Mouse (Mus musculus) heart, embryonic 10.5 days (tissue): Measurements from ENCODE around the gene Elmo1. TPM values are rescaled to one million over a fixed set of nuclear protein-coding genes. Genes with fewer than 3 reads are reported as not detected.

Experiments
- DNase-seq: peaks from one replicate; pipeline ENCODE4 v3.0.0-alpha.2; 2017; ENCODE audit warnings: low spot score
- H3K27ac ChIP-seq: fragments of 300-500 bp; sonication (generic); 2 replicates; pipeline ENCODE4 v1.5.1; 2016; ENCODE audit warnings: mild to moderate bottlenecking
- H3K27me3 ChIP-seq: fragments of 300-500 bp; sonication (generic); 2 replicates; pipeline ENCODE4 v1.6.1; 2016; ENCODE audit warnings: mild to moderate bottlenecking; ENCODE audit not compliant: poor library complexity, insufficient read depth, severe bottlenecking
- H3K36me3 ChIP-seq: fragments of 300-500 bp; sonication (generic); 2 replicates; pipeline ENCODE4 v1.6.1; 2016; ENCODE audit warnings: mild to moderate bottlenecking, moderate library complexity
- H3K4me1 ChIP-seq: fragments of 300-500 bp; sonication (generic); 2 replicates; pipeline ENCODE4 v1.6.1; 2016; ENCODE audit warnings: mild to moderate bottlenecking
- H3K4me3 ChIP-seq: fragments of 300-500 bp; sonication (generic); 2 replicates; pipeline ENCODE4 v1.5.1; 2016; ENCODE audit warnings: mild to moderate bottlenecking, moderate library complexity
- H3K9me3 ChIP-seq: fragments of 300-500 bp; sonication (generic); 2 replicates; pipeline ENCODE4 v1.6.1; 2016; ENCODE audit warnings: mild to moderate bottlenecking, moderate library complexity
- WGBS: fragments of 180-500 bp; shearing (Covaris S2); methylation state at CpG from one replicate; pipeline ENCODE4 v1.1.7; 2016; 5-methylcytosine and 5-hydroxymethylcytosine counted together
- polyA plus RNA-seq: library from polyadenylated mRNA; unstranded; fragments of >200 nt; fragmentation: Nextera tagmentation; extraction: Ambion mirVana; gene quantifications from 2 replicates; pipeline ENCODE4 v1.2.1, GENCODE M21; 2016

The Elmo1 gene
- polyA plus RNA-seq, 1 experiment from 2014 or later: 9.4 TPM

GRCm38 (mm10) chr13:20585868-20586267 lies 495.5 kb downstream of the Elmo1 start:
- no peak for DNase-seq
- Histone ChIP-seq H3K9me3 (no peaks in the 10 kb centered on the region), H3K4me1 (no peaks in the 10 kb centered on the region), H3K4me3 (no peak overlapping the region), H3K27me3 (no peaks in the 10 kb centered on the region), H3K27ac (no peak overlapping the region), H3K36me3 (no peaks in the 10 kb centered on the region)
- 70% methylated on average over 4 of the region's 4 CpGs for WGBS

GRCm38 (mm10) chr13:20586462-20586861 lies 496.1 kb downstream of the Elmo1 start:
- no peak for DNase-seq
- Histone ChIP-seq H3K27me3 (no peaks in the 10 kb centered on the region), H3K9me3 (no peaks in the 10 kb centered on the region), H3K36me3 (no peaks in the 10 kb centered on the region), H3K4me3 (no peak overlapping the region), H3K27ac (no peak overlapping the region), H3K4me1 (no peaks in the 10 kb centered on the region)
- 67% methylated on average over 3 of the region's 3 CpGs for WGBS

GRCm38 (mm10) chr13:20590983-20591382 lies 500.6 kb downstream of the Elmo1 start:
- H3K36me3 ChIP-seq: no peaks in the 10 kb centered on the region
- H3K4me1 ChIP-seq: no peaks in the 10 kb centered on the region
- no peak overlapping the region for H3K4me3 ChIP-seq
- H3K27me3 ChIP-seq: no peaks in the 10 kb centered on the region
- 79% methylated on average over 4 of the region's 4 CpGs for whole genome bisulfite sequencing
- H3K27ac ChIP-seq: no peak overlapping the region
- H3K9me3 ChIP-seq: no peaks in the 10 kb centered on the region
- DNase-seq: no peak

GRCm38 (mm10) chr13:20597307-20597706 lies 506.9 kb downstream of the Elmo1 start:
- no peak overlapping the region for H3K4me3 ChIP-seq
- H3K9me3 ChIP-seq: no peaks in the 10 kb centered on the region
- WGBS: 50% methylated on average over 5 of the region's 5 CpGs
- peaks cover 22% of the 10 kb centered on the region for H3K4me1 ChIP-seq
- no peak for DNase-seq
- H3K27me3 ChIP-seq: no peaks in the 10 kb centered on the region
- peak overlapping the region; percentile 69; the same call in 1 of the 2 replicates for H3K27ac ChIP-seq
- no peaks in the 10 kb centered on the region for H3K36me3 ChIP-seq

GRCm38 (mm10) chr13:20598618-20599017 lies 508.2 kb downstream of the Elmo1 start:
- no peaks in the 10 kb centered on the region for H3K36me3 ChIP-seq
- DNase-seq: no peak
- peak overlapping the region; percentile 2; the same call in 1 of the 2 replicates for H3K27ac ChIP-seq
- H3K27me3 ChIP-seq: no peaks in the 10 kb centered on the region
- WGBS: 65% methylated on average over 3 of the region's 3 CpGs
- H3K9me3 ChIP-seq: no peaks in the 10 kb centered on the region
- H3K4me3 ChIP-seq: no peak overlapping the region
- H3K4me1 ChIP-seq: peaks cover 22% of the 10 kb centered on the region

- 70% methylated on average over 6 of the region's 6 CpGs for WGBS
- no peak overlapping the region for H3K27ac ChIP-seq
- no peaks in the 10 kb centered on the region for H3K27me3 ChIP-seq
- H3K4me3 ChIP-seq: no peak overlapping the region
- H3K4me1 ChIP-seq: peaks cover 22% of the 10 kb centered on the region
- H3K36me3 ChIP-seq: no peaks in the 10 kb centered on the region
- no peak for DNase-seq
- no peaks in the 10 kb centered on the region for H3K9me3 ChIP-seq
Measured at GRCm38 (mm10) chr13:20600246-20600645, 509.9 kb downstream of the Elmo1 start.

GRCm38 (mm10) chr13:20601421-20601820 lies 511.0 kb downstream of the Elmo1 start:
- Histone ChIP-seq H3K27ac (no peak overlapping the region), H3K9me3 (no peaks in the 10 kb centered on the region), H3K4me3 (no peak overlapping the region), H3K4me1 (peaks cover 22% of the 10 kb centered on the region), H3K36me3 (no peaks in the 10 kb centered on the region), H3K27me3 (no peaks in the 10 kb centered on the region)
- DNase-seq: no peak
- 52% methylated on average over 1 of the region's 1 CpGs for WGBS

GRCm38 (mm10) chr13:20606891-20607290 lies 516.5 kb downstream of the Elmo1 start:
- H3K4me1 ChIP-seq: no peaks in the 10 kb centered on the region; the same call in 1 of the 2 replicates
- no peak overlapping the region for H3K27ac ChIP-seq
- DNase-seq: no peak
- WGBS: 83% methylated on average over 3 of the region's 3 CpGs
- H3K27me3 ChIP-seq: no peaks in the 10 kb centered on the region
- H3K9me3 ChIP-seq: no peaks in the 10 kb centered on the region
- H3K4me3 ChIP-seq: no peak overlapping the region
- H3K36me3 ChIP-seq: no peaks in the 10 kb centered on the region

GRCm38 (mm10) chr13:20609003-20609688 lies 518.8 kb downstream of the Elmo1 start:
- 44% methylated on average over 3 of the region's 3 CpGs for WGBS
- no peaks in the 10 kb centered on the region for H3K27me3 ChIP-seq

GRCm38 (mm10) chr13:20615596-20616469 lies 525.4 kb downstream of the Elmo1 start:
- no peak for DNase-seq
- 72% methylated on average over 10 of the region's 10 CpGs for WGBS
- H3K27ac ChIP-seq: no peak overlapping the region

More at GRCm38 (mm10) chr13:20609003-20609688, 518.8 kb downstream of the Elmo1 start:
- Histone ChIP-seq H3K9me3 (no peaks in the 10 kb centered on the region), H3K4me1 (peaks cover 9% of the 10 kb centered on the region; the same call in 1 of the 2 replicates), H3K27ac (no peak overlapping the region), H3K4me3 (no peak overlapping the region), H3K36me3 (no peaks in the 10 kb centered on the region)
- DNase-seq: no peak

GRCm38 (mm10) chr13:20619946-20620345 lies 529.5 kb downstream of the Elmo1 start:
- no peaks in the 10 kb centered on the region for H3K9me3 ChIP-seq
- H3K27me3 ChIP-seq: no peaks in the 10 kb centered on the region
- H3K27ac ChIP-seq: no peak overlapping the region
- H3K4me3 ChIP-seq: no peak overlapping the region
- WGBS: 84% methylated on average over 5 of the region's 5 CpGs
- no peak for DNase-seq
- H3K4me1 ChIP-seq: peaks cover 4% of the 10 kb centered on the region
- H3K36me3 ChIP-seq: no peaks in the 10 kb centered on the region

More at GRCm38 (mm10) chr13:20615596-20616469, 525.4 kb downstream of the Elmo1 start:
- H3K9me3 ChIP-seq: no peaks in the 10 kb centered on the region
- H3K36me3 ChIP-seq: no peaks in the 10 kb centered on the region
- H3K27me3 ChIP-seq: no peaks in the 10 kb centered on the region
- no peak overlapping the region for H3K4me3 ChIP-seq
- peaks cover 13% of the 10 kb centered on the region for H3K4me1 ChIP-seq

GRCm38 (mm10) chr13:20623071-20623850 lies 532.9 kb downstream of the Elmo1 start:
- no peaks in the 10 kb centered on the region for H3K36me3 ChIP-seq
- no peak for DNase-seq
- 82% methylated on average over 7 of the region's 7 CpGs for WGBS

More at GRCm38 (mm10) chr13:20623071-20623850, 532.9 kb downstream of the Elmo1 start:
- Histone ChIP-seq H3K27me3 (no peaks in the 10 kb centered on the region), H3K9me3 (no peaks in the 10 kb centered on the region), H3K4me1 (no peaks in the 10 kb centered on the region), H3K27ac (no peak overlapping the region), H3K4me3 (no peak overlapping the region)
